Mouse (Mus musculus): ENCODE results near the gene Lgals2.

GRCm38 (mm10) chr15:78850944-78851343 lies 4.4 kb downstream of the Lgals2 start:
- TF ChIP-seq CTCF (IDR thresholded peaks at IDR 0.05; ENCODE audit: insufficient read depth, low read length): no peak
- peak; percentile 18; the same call in 1 of the 2 replicates for TF ChIP-seq POLR2A (IDR thresholded peaks at IDR 0.05; ENCODE audit: borderline replicate concordance, extremely low read depth, low read depth, low read length)

Data from lung, adult 2 months (tissue).